ENCODE assay signal across 30 mouse cellular contexts in the genomic region with DNA sequence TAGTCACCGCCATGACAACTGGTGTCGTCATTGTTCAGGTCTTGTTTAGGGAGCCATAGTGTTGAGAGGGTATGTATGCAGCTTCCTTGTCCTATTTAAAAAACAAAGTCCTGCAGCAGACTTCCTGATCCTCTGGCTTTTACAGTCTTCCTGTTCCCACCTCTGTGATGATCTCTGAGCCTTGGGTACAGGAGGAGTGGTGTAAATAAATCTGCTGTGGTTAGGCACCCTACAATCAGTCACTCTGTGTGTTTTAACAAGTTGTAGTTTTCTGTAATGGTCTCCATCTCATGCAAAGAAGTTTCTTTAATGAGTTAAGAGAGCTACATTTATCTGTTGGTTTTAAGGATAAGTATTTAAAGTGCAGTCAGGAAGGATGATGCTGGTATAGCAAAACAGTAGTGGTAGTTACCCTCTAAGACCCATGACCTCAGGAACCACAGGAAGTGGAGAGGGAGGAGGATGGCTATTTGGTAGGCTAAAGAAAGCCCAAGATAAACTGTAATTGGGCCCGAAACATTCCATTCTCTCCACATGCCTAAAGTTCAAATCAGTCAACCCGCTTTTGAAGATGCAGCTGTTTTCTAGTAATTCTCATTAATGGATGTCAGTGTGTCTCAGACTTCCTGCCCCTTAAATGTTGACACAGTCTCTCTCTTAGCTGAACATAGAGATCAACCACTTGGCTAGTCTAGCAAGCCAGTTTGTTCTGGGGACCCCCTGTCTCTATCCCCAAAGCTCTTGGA. TPM values are rescaled to one million over a fixed set of nuclear protein-coding genes. Genes with fewer than 3 reads are reported as not detected.
A peak's percentile ranks its signal among the peaks of the same experiment; 100 is the strongest.
DNase-seq lines count a peak whose midpoint lies in the region; ATAC-seq and TF ChIP-seq lines count a peak whose summit lies in the region.
"Had no signal": no experiment of that assay in that cellular context is flagged by ENCODE, and none has a peak within 500 bp of the region (broad histone marks: within the 10 kb centered on the region; RNA-seq: fewer than 3 reads in every experiment).

No protein-coding gene starts in this region.

- H3K4me1 ChIP-seq in kidney, embryonic 16.5 days (ENCODE audit: insufficient read depth, low read length) = peaks cover 8% of the 10 kb centered on the region
- H3K4me1 ChIP-seq: forebrain, embryonic 15.5 days; limb, embryonic 12.5 days; neural tube, embryonic 13.5 days had no signal

- H3K4me3 ChIP-seq in kidney, embryonic 16.5 days (ENCODE audit: low read length) = no peak overlapping the region
- H3K4me3 ChIP-seq: forebrain, embryonic 15.5 days; heart, adult 2 months; layer of hippocampus, adult 2 months; limb, embryonic 12.5 days; liver, embryonic 13.5 days; neural tube, embryonic 13.5 days had no signal

- peak; percentile 19; the same call in 1 of the 2 replicates for ATAC-seq in kidney, embryonic 16.5 days (ENCODE audit: low FRiP score, low TSS enrichment)
- peak; percentile 14 for ATAC-seq in Patski
- ATAC-seq: forebrain, embryonic 15.5 days; hindbrain, embryonic 16.5 days; intestine, embryonic 16.5 days had no signal

- 62% methylated on average over 4 of the region's 4 CpGs for WGBS in kidney, embryonic 16.5 days

- no peaks in the 10 kb centered on the region for H3K36me3 ChIP-seq in kidney, embryonic 16.5 days (ENCODE audit: insufficient read depth, low read length)
- H3K36me3 ChIP-seq: forebrain, embryonic 15.5 days; limb, embryonic 12.5 days; liver, embryonic 13.5 days; neural tube, embryonic 13.5 days had no signal

- in situ Hi-C loops in Patski (cut with MboI; ENCODE audit: low pct_unique_long_range_greater_than_20kb) = no loop called here

- peak; percentile 2 for DNase-seq in heart, adult 11 months
- DNase-seq in heart, adult 9 months (ENCODE audit: low spot score in 2 of 2) = no peak
- no peak for DNase-seq in kidney, postnatal 4 days
- no peak for DNase-seq in Patski (ENCODE audit: low read depth, low spot score)
- peak; percentile 36 for DNase-seq in kidney, postnatal 14 days
- DNase-seq in frontal cortex, adult 2 months (ENCODE audit: extremely low spot score in 1 of 2, low spot score in 1 of 2) = no peak
- no peak for DNase-seq in urinary bladder, postnatal 10 days (ENCODE audit: low spot score)
- DNase-seq: adrenal gland, adult 2 months; cerebellum, adult 2 months; cerebellum, postnatal 25 days; embryo, embryonic 11 days; gastrocnemius, postnatal 14 days; heart, adult 2 months; heart, postnatal 4 days; liver, embryonic 13.5 days; lung, adult 2 months; lung, postnatal 14 days; midbrain, embryonic 14.5 days; retina, postnatal 1 day; right cerebral cortex, postnatal 25 days; spleen, adult 18-20 months; thymus, postnatal 14 days had no signal

- H3K9ac ChIP-seq in kidney, embryonic 16.5 days (replicated peaks; ENCODE audit: low read length) = no peak overlapping the region
- H3K9ac ChIP-seq: forebrain, embryonic 15.5 days; limb, embryonic 12.5 days; liver, embryonic 13.5 days; neural tube, embryonic 13.5 days had no signal

- H3K27me3 ChIP-seq in kidney, embryonic 16.5 days (ENCODE audit: insufficient read depth, low read length) = no peaks in the 10 kb centered on the region
- H3K27me3 ChIP-seq in Patski = no peaks in the 10 kb centered on the region
- H3K27me3 ChIP-seq: forebrain, embryonic 15.5 days; limb, embryonic 12.5 days; liver, embryonic 13.5 days; neural tube, embryonic 13.5 days had no signal

- no peak overlapping the region for H3K27ac ChIP-seq in kidney, embryonic 16.5 days (ENCODE audit: low read length)
- H3K27ac ChIP-seq: forebrain, embryonic 15.5 days; heart, adult 2 months; layer of hippocampus, adult 2 months; limb, embryonic 12.5 days; liver, embryonic 13.5 days; neural tube, embryonic 13.5 days had no signal

- TF ChIP-seq CTCF in Patski (IDR thresholded peaks at IDR 0.05) = no peak

- POLR2A ChIA-PET in Patski (lab: Charles Lee) = interaction anchor here (1.0 kb wide), 1 partner anchor 10 kb away, joined by 3 read pairs; no protein-coding TSS in a partner anchor

- no peaks in the 10 kb centered on the region for H3K9me3 ChIP-seq in kidney, embryonic 16.5 days (ENCODE audit: low read length)
- H3K9me3 ChIP-seq: forebrain, embryonic 15.5 days; limb, embryonic 12.5 days; liver, embryonic 13.5 days; neural tube, embryonic 13.5 days had no signal

- CTCF ChIA-PET in Patski (lab: Charles Lee) = interaction anchor here (0.8 to 1.4 kb wide), 4 partner anchors 15 to 52 kb away, joined by 3 to 4 read pairs (median 4); no protein-coding TSS in a partner anchor

- no peak overlapping the region for H3K4me2 ChIP-seq in kidney, embryonic 16.5 days (replicated peaks; ENCODE audit: low read depth, low read length)
- H3K4me2 ChIP-seq: forebrain, embryonic 15.5 days; limb, embryonic 12.5 days; liver, embryonic 13.5 days; neural tube, embryonic 13.5 days had no signal

RNA-seq across cellular contexts. Expression of a gene that starts 33.7 kb away (rescaled TPM):
- 0.41 TPM in 1 of 2 replicates, not detected in the other for polyA plus RNA-seq in kidney, embryonic 16.5 days (2015; fragmentation: Nextera tagmentation; extraction: Ambion mirVana)
- polyA plus RNA-seq in Patski (2021) = not detected
- 4.0 and 5.5 TPM in 2 replicates for polyA plus RNA-seq in frontal cortex, adult 2 months (2012; rRNA removed)
- polyA plus RNA-seq: adrenal gland, adult 2 months; heart, embryonic 16.5 days; intestine, embryonic 16.5 days; limb, embryonic 12.5 days; midbrain, embryonic 14.5 days; neural tube, embryonic 13.5 days had no signal

Comparison
In these comparisons a context has a peak if more than half of its experiments do, and no peak if none do; other contexts are left out.
1. DNase-seq: peak in heart, adult 11 months (single experiment) and kidney, postnatal 14 days (single experiment); none in heart, adult 9 months (0 of 2), kidney, postnatal 4 days (0 of 2), Patski (single experiment), frontal cortex, adult 2 months (0 of 2) and urinary bladder, postnatal 10 days (single experiment).